Mouse (Mus musculus) layer of hippocampus, adult 2 months (tissue): ENCODE measurements at regions not wholly inside any gene's neighbourhood (a gene's known extent, or its start where the extent isn't known, plus 50 kb on each side); places are given as distances from the start of the nearest gene placed in this dataset.

Experiments used
- DNase-seq, 2 experiments: peaks; one replicate each; pipeline ENCODE4 v3.0.0; 2022; ENCODE audit warnings: low spot score in 2 of 2
- H3K27ac ChIP-seq: fragments of 200-600 bp; 2 replicates; pipeline ENCODE4 v1.8.1; 2022
- H3K4me3 ChIP-seq: fragments of 200-600 bp; 2 replicates; pipeline ENCODE4 v1.8.1; 2022; ENCODE audit warnings: mild to moderate bottlenecking
- CTCF ChIP-seq: fragments of 200-600 bp; conservative IDR thresholded peaks from 2 replicates; pipeline ENCODE4 v1.8.1; 2022; ENCODE audit warnings: antibody characterized with exemption, mild to moderate bottlenecking, moderate library complexity

GRCm38 (mm10) chr7:36958255-36958654, 260.3 kb downstream of the Tshz3 start:
- no peak for DNase-seq
- no peak for TF ChIP-seq CTCF
- no peak overlapping the region for H3K4me3 ChIP-seq
- no peak overlapping the region for H3K27ac ChIP-seq

GRCm38 (mm10) chr7:36971772-36972171, 273.9 kb downstream of the Tshz3 start:
- TF ChIP-seq CTCF = no peak
- no peak overlapping the region for H3K4me3 ChIP-seq
- DNase-seq = no peak
- no peak overlapping the region for H3K27ac ChIP-seq

GRCm38 (mm10) chr7:36973654-36974320, 275.9 kb downstream of the Tshz3 start:
- no peak for DNase-seq
- no peak for TF ChIP-seq CTCF

GRCm38 (mm10) chr7:36974573-36974972, 276.7 kb downstream of the Tshz3 start:
- no peak for DNase-seq
- peak; percentile 71 for TF ChIP-seq CTCF
- no peak overlapping the region for H3K4me3 ChIP-seq
- H3K27ac ChIP-seq = no peak overlapping the region

More at GRCm38 (mm10) chr7:36973654-36974320, 275.9 kb downstream of the Tshz3 start:
- Histone ChIP-seq H3K4me3 (no peak overlapping the region), H3K27ac (no peak overlapping the region)

GRCm38 (mm10) chr7:36975475-36975874, 277.6 kb downstream of the Tshz3 start:
- peak; percentile 61 for TF ChIP-seq CTCF
- H3K4me3 ChIP-seq = no peak overlapping the region
- DNase-seq = no peak
- no peak overlapping the region for H3K27ac ChIP-seq

- Histone ChIP-seq H3K4me3 (no peak overlapping the region), H3K27ac (no peak overlapping the region)
- no peak for TF ChIP-seq CTCF
- no peak for DNase-seq
These were observed 279.9 kb downstream of the Tshz3 start for GRCm38 (mm10) chr7:36977819-36978218.

GRCm38 (mm10) chr7:36989380-36989779, 291.5 kb downstream of the Tshz3 start:
- DNase-seq = no peak
- Histone ChIP-seq H3K27ac (no peak overlapping the region), H3K4me3 (no peak overlapping the region)
- TF ChIP-seq CTCF = no peak

- Histone ChIP-seq H3K27ac (no peak overlapping the region), H3K4me3 (no peak overlapping the region)
- no peak for TF ChIP-seq CTCF
- no peak for DNase-seq
These were observed 306.7 kb downstream of the Tshz3 start for GRCm38 (mm10) chr7:37004601-37005000.

GRCm38 (mm10) chr7:37005701-37006100, 307.8 kb downstream of the Tshz3 start:
- Histone ChIP-seq H3K27ac (no peak overlapping the region), H3K4me3 (no peak overlapping the region)
- no peak for DNase-seq
- peak; percentile 44 for TF ChIP-seq CTCF

- no peak for DNase-seq
- H3K27ac ChIP-seq = no peak overlapping the region
- no peak for TF ChIP-seq CTCF
- no peak overlapping the region for H3K4me3 ChIP-seq
These were observed 309.0 kb downstream of the Tshz3 start for GRCm38 (mm10) chr7:37006921-37007320.

GRCm38 (mm10) chr7:37011180-37011754, 313.3 kb downstream of the Tshz3 start:
- H3K4me3 ChIP-seq = no peak overlapping the region
- H3K27ac ChIP-seq = no peak overlapping the region
- TF ChIP-seq CTCF = no peak
- DNase-seq = no peak

- no peak for DNase-seq
- Histone ChIP-seq H3K4me3 (no peak overlapping the region), H3K27ac (no peak overlapping the region)
- no peak for TF ChIP-seq CTCF
These were observed 322.2 kb downstream of the Tshz3 start for GRCm38 (mm10) chr7:37020078-37020477.

- DNase-seq = peak in 1 of 2 experiments; percentile 16
- no peak overlapping the region for H3K4me3 ChIP-seq
- H3K27ac ChIP-seq = no peak overlapping the region
- TF ChIP-seq CTCF = no peak
These were observed 326.6 kb downstream of the Tshz3 start for GRCm38 (mm10) chr7:37024501-37025025.
